Comparison of ENCODE assay signal across 9 mouse cellular contexts in the genomic region with DNA sequence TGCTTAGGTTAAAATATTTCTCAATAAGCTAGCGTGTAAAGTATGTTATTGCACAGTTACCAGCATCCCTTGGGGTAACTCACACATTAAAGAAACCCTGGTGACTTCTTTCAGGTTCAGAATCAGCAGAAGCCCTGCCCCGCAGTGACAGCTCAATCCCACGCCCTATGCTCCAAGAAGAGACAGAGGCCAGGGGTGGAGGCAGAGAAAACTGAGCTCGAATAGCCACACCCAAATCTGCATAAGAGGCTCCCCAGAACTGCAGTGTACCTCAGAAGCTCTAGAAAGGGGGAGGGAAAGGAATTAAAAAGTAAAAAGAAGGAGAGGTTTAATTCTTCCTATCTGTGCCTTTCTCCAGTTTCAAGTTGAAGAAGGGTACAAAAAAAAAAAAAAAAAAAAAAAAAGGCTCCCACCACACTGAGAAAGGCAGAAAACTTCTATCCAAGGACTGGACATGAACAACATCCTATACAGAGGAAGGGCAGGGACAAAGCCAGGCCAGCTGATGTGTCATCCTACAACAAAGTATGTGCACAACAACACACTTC.
DNase-seq lines count a peak whose midpoint lies in the region; ATAC-seq and TF ChIP-seq lines count a peak whose summit lies in the region.
"Had no signal": no experiment of that assay in that cellular context is flagged by ENCODE, and none has a peak within 500 bp of the region (broad histone marks: within the 10 kb centered on the region; RNA-seq: fewer than 3 reads in every experiment).

No protein-coding gene starts in this region.

- peak; percentile 78 for ATAC-seq in erythroblast, adult 5-6 weeks (replicated peaks; ENCODE audit: low FRiP score, poor library complexity, severe bottlenecking)
- ATAC-seq in liver, embryonic 12.5 days: peak; percentile 85

- intact Hi-C loops in gastrocnemius, postnatal 36 days (cut with DNase I): no loop called here

- no peak overlapping the region for H3K9ac ChIP-seq in liver, embryonic 12.5 days

- no peaks in the 10 kb centered on the region for H3K9me3 ChIP-seq in E14TG2a.4 (ENCODE audit: low read length)
- H3K9me3 ChIP-seq in liver, embryonic 12.5 days (replicated peaks): no peaks in the 10 kb centered on the region

- WGBS in liver, embryonic 12.5 days (ENCODE audit: insufficient replicate concordance): 34% methylated on average over 4 of the region's 4 CpGs

- H3K4me2 ChIP-seq in liver, embryonic 12.5 days: peak overlapping the region; percentile 40

- H3K4me3 ChIP-seq in E14TG2a.4 (replicated peaks; ENCODE audit: low read length): peak overlapping the region; percentile 20; the same call in 1 of the 2 replicates
- H3K4me3 ChIP-seq in liver, embryonic 12.5 days: no peak overlapping the region

- TF ChIP-seq CTCF in E14TG2a.4 (conservative IDR thresholded peaks at IDR 0.05; ENCODE audit: low read length): no peak

- H3K4me1 ChIP-seq in E14TG2a.4 (replicated peaks; ENCODE audit: low read depth, low read length): peaks cover 93% of the 10 kb centered on the region
- H3K4me1 ChIP-seq in liver, embryonic 12.5 days: peaks cover 78% of the 10 kb centered on the region

- peak overlapping the region; percentile 82 for H3K27ac ChIP-seq in liver, embryonic 12.5 days
- H3K27ac ChIP-seq: macrophage had no signal

- DNase-seq in gastrocnemius, adult 18-20 months (ENCODE audit: low spot score): peak; percentile 30
- DNase-seq in gastrocnemius, postnatal 36 days: no peak
- DNase-seq in right cerebral cortex, postnatal 36 days (ENCODE audit: low spot score in 2 of 2): no peak
- no peak for DNase-seq in frontal cortex, postnatal 14 days (ENCODE audit: low spot score in 2 of 2)
- DNase-seq in cerebellum, adult 9-10 months: no peak

- no peaks in the 10 kb centered on the region for H3K27me3 ChIP-seq in E14TG2a.4 (ENCODE audit: insufficient read depth, low read length)
- no peaks in the 10 kb centered on the region for H3K27me3 ChIP-seq in liver, embryonic 12.5 days (replicated peaks)

- H3K36me3 ChIP-seq in E14TG2a.4 (ENCODE audit: insufficient read depth, low read length): peaks cover 48% of the 10 kb centered on the region
- H3K36me3 ChIP-seq in liver, embryonic 12.5 days: peaks cover 6% of the 10 kb centered on the region
